Mouse (Mus musculus): ENCODE results near the gene Gm973.
A peak's percentile ranks its signal among the peaks of the same experiment; 100 is the strongest.

Gm973 gene

GRCm38 (mm10) chr1:59541271-59542020, 25.4 kb downstream of the Gm973 start:
- DNase-seq (ENCODE audit: low spot score in 2 of 2), result no peak

GRCm38 (mm10) chr1:59542231-59542630, 26.2 kb downstream of the Gm973 start:
- DNase-seq (ENCODE audit: low spot score in 2 of 2), result no peak

- DNase-seq (ENCODE audit: low spot score in 2 of 2), result no peak
Measured at GRCm38 (mm10) chr1:59543911-59544310, 27.8 kb downstream of the Gm973 start.

- no peak for DNase-seq (ENCODE audit: low spot score in 2 of 2)
Measured at GRCm38 (mm10) chr1:59548486-59548885, 32.4 kb downstream of the Gm973 start.

GRCm38 (mm10) chr1:59549036-59549675, 33.1 kb downstream of the Gm973 start:
- no peak for DNase-seq (ENCODE audit: low spot score in 2 of 2)

GRCm38 (mm10) chr1:59550227-59550626, 34.2 kb downstream of the Gm973 start:
- DNase-seq (ENCODE audit: low spot score in 2 of 2), result no peak

- DNase-seq (ENCODE audit: low spot score in 2 of 2), result no peak
Measured at GRCm38 (mm10) chr1:59550996-59551395, 34.9 kb downstream of the Gm973 start.

GRCm38 (mm10) chr1:59553708-59554107, 37.6 kb downstream of the Gm973 start:
- no peak for DNase-seq (ENCODE audit: low spot score in 2 of 2)

GRCm38 (mm10) chr1:59563581-59563980, 47.5 kb downstream of the Gm973 start:
- DNase-seq (ENCODE audit: low spot score in 2 of 2), result no peak

GRCm38 (mm10) chr1:59565804-59566203, 49.7 kb downstream of the Gm973 start:
- no peak for DNase-seq (ENCODE audit: low spot score in 2 of 2)

GRCm38 (mm10) chr1:59566281-59566680, 50.2 kb downstream of the Gm973 start:
- DNase-seq (ENCODE audit: low spot score in 2 of 2), result no peak

GRCm38 (mm10) chr1:59566926-59567325, 50.9 kb downstream of the Gm973 start:
- DNase-seq (ENCODE audit: low spot score in 2 of 2), result peak; percentile 34 to 47

GRCm38 (mm10) chr1:59567521-59567920, 51.5 kb downstream of the Gm973 start:
- DNase-seq (ENCODE audit: low spot score in 2 of 2), result no peak

- no peak for DNase-seq (ENCODE audit: low spot score in 2 of 2)
Measured at GRCm38 (mm10) chr1:59568283-59568682, 52.2 kb downstream of the Gm973 start.

GRCm38 (mm10) chr1:59569301-59569700, 53.2 kb downstream of the Gm973 start:
- DNase-seq (ENCODE audit: low spot score in 2 of 2), result no peak

- DNase-seq (ENCODE audit: low spot score in 2 of 2), result no peak
Measured at GRCm38 (mm10) chr1:59570767-59571166, 54.7 kb downstream of the Gm973 start.

- no peak for DNase-seq (ENCODE audit: low spot score in 2 of 2)
Measured at GRCm38 (mm10) chr1:59571502-59571901, 55.4 kb downstream of the Gm973 start.

- DNase-seq (ENCODE audit: low spot score in 2 of 2), result no peak
Measured at GRCm38 (mm10) chr1:59573843-59574242, 57.8 kb downstream of the Gm973 start.

- DNase-seq (ENCODE audit: low spot score in 2 of 2), result peak; percentile 56 to 57
Measured at GRCm38 (mm10) chr1:59574262-59575187, 58.5 kb downstream of the Gm973 start.

- DNase-seq (ENCODE audit: low spot score in 2 of 2), result no peak
Measured at GRCm38 (mm10) chr1:59578770-59579169, 62.7 kb downstream of the Gm973 start.

GRCm38 (mm10) chr1:59579327-59579726, 63.3 kb downstream of the Gm973 start:
- DNase-seq (ENCODE audit: low spot score in 2 of 2), result no peak

GRCm38 (mm10) chr1:59580131-59580751, 64.2 kb downstream of the Gm973 start:
- no peak for DNase-seq (ENCODE audit: low spot score in 2 of 2)

Measured in right cerebral cortex, adult 2 months (tissue).